Mouse (Mus musculus) embryonic facial prominence, embryonic 11.5 days (tissue): ENCODE data around the gene Kif13a. TPM values are rescaled to one million over a fixed set of nuclear protein-coding genes. Genes with fewer than 3 reads are reported as not detected.

Experiments used
- ATAC-seq: fragments of 200-750 bp; cut with Nextera tagmentation; replicated peaks from 2 replicates; pipeline ENCODE4 v1.8.0; 2017; ENCODE audit warnings: low read depth; ENCODE audit not compliant: insufficient number of reproducible peaks, low FRiP score, low TSS enrichment
- DNase-seq: peaks from one replicate; pipeline ENCODE4 v3.0.0-alpha.2; 2015; ENCODE audit warnings: low spot score
- H3K27ac ChIP-seq: fragments of 300-500 bp; sonication (generic); replicated peaks from 2 replicates; pipeline ENCODE4 v1.5.1; 2014; ENCODE audit warnings: mild to moderate bottlenecking, low read depth, low read length, control low read depth
- H3K27me3 ChIP-seq: fragments of 300-500 bp; sonication (generic); 2 replicates; pipeline ENCODE4 v1.6.1; 2014; ENCODE audit warnings: mild to moderate bottlenecking, low read length, moderate library complexity, mixed read lengths; ENCODE audit not compliant: control insufficient read depth, insufficient read depth
- H3K36me3 ChIP-seq: fragments of 300-500 bp; sonication (generic); replicated peaks from 2 replicates; pipeline ENCODE4 v1.6.1; 2014; ENCODE audit warnings: low read depth, mild to moderate bottlenecking, low read length, moderate library complexity, mixed read lengths; ENCODE audit not compliant: control insufficient read depth, insufficient read depth
- H3K4me1 ChIP-seq: fragments of 300-500 bp; sonication (generic); 2 replicates; pipeline ENCODE4 v1.6.1; 2014; ENCODE audit warnings: low read length, mixed read lengths; ENCODE audit not compliant: control insufficient read depth, insufficient read depth
- H3K4me2 ChIP-seq: fragments of 300-500 bp; sonication (generic); 2 replicates; pipeline ENCODE4 v1.6.1; 2014; ENCODE audit warnings: low read depth, mild to moderate bottlenecking, control low read depth, low read length, moderate library complexity
- H3K4me3 ChIP-seq: fragments of 300-500 bp; sonication (generic); 2 replicates; pipeline ENCODE4 v1.5.1; 2014; ENCODE audit warnings: low read depth, low read length, control low read depth
- H3K9ac ChIP-seq: fragments of 300-500 bp; sonication (generic); replicated peaks from 2 replicates; pipeline ENCODE4 v1.6.1; 2014; ENCODE audit warnings: mild to moderate bottlenecking, control low read depth, low read length
- H3K9me3 ChIP-seq: fragments of 300-500 bp; sonication (generic); replicated peaks from 2 replicates; pipeline ENCODE4 v1.6.1; 2016; ENCODE audit warnings: mild to moderate bottlenecking, low read length, inconsistent platforms, mixed read lengths; ENCODE audit not compliant: control insufficient read depth
- WGBS: fragments of 180-500 bp; shearing (Covaris S2); extraction: QIAGEN DNeasy Blood & Tissue Kit; methylation state at CpG from one replicate; pipeline ENCODE4 v1.1.7; 2014; 5-methylcytosine and 5-hydroxymethylcytosine counted together
- polyA plus RNA-seq: library from polyadenylated mRNA; unstranded; fragments of >200 nt; fragmentation: Nextera tagmentation; extraction: Ambion mirVana; gene quantifications from 2 replicates; pipeline ENCODE4 v1.2.1, GENCODE M21; 2014

Gene Kif13a
- polyA plus RNA-seq, 1 experiment from 2014 or later, result 19.1 TPM

- no peaks in the 10 kb centered on the region for H3K36me3 ChIP-seq
- no peaks in the 10 kb centered on the region for H3K9me3 ChIP-seq
- H3K4me3 ChIP-seq, result no peak overlapping the region
- no peak overlapping the region for H3K27ac ChIP-seq
- no peak overlapping the region for H3K9ac ChIP-seq
- no peak overlapping the region for H3K4me2 ChIP-seq
- 78% methylated on average over 10 of the region's 10 CpGs for WGBS
- H3K4me1 ChIP-seq, result no peaks in the 10 kb centered on the region
- DNase-seq (no peak), ATAC-seq (no peak)
- peaks cover 2% of the 10 kb centered on the region; the same call in 1 of the 2 replicates for H3K27me3 ChIP-seq
Measured at GRCm38 (mm10) chr13:46934116-46934515, 4.4 kb upstream of the Kif13a start.

- DNase-seq (no peak), ATAC-seq (no peak)
- Histone ChIP-seq H3K36me3 (no peaks in the 10 kb centered on the region), H3K4me1 (no peaks in the 10 kb centered on the region), H3K4me3 (no peak overlapping the region), H3K27ac (no peak overlapping the region), H3K9ac (no peak overlapping the region), H3K4me2 (no peak overlapping the region), H3K27me3 (peaks cover 2% of the 10 kb centered on the region; the same call in 1 of the 2 replicates), H3K9me3 (no peaks in the 10 kb centered on the region)
- WGBS, result 82% methylated on average over 6 of the region's 6 CpGs
Measured at GRCm38 (mm10) chr13:46932846-46933245, 3.2 kb upstream of the Kif13a start.

GRCm38 (mm10) chr13:46932049-46932448, 2.4 kb upstream of the Kif13a start:
- no peak overlapping the region for H3K27ac ChIP-seq
- no peaks in the 10 kb centered on the region for H3K4me1 ChIP-seq
- H3K4me2 ChIP-seq, result no peak overlapping the region
- no peak overlapping the region for H3K9ac ChIP-seq
- peaks cover 2% of the 10 kb centered on the region; the same call in 1 of the 2 replicates for H3K27me3 ChIP-seq
- DNase-seq (no peak), ATAC-seq (no peak)
- WGBS, result 88% methylated on average over 1 of the region's 1 CpGs
- H3K36me3 ChIP-seq, result no peaks in the 10 kb centered on the region
- H3K4me3 ChIP-seq, result no peak overlapping the region
- no peaks in the 10 kb centered on the region for H3K9me3 ChIP-seq

- Histone ChIP-seq H3K27me3 (peaks cover 2% of the 10 kb centered on the region; the same call in 1 of the 2 replicates), H3K4me1 (no peaks in the 10 kb centered on the region), H3K9me3 (no peaks in the 10 kb centered on the region), H3K4me2 (peak overlapping the region; percentile 83), H3K9ac (peak overlapping the region; percentile 97), H3K27ac (no peak overlapping the region; the same call in 1 of the 2 replicates), H3K36me3 (no peaks in the 10 kb centered on the region), H3K4me3 (peak overlapping the region; percentile 82)
- ATAC-seq, result 0 out of 2 replicates have a peak, but pooled peaks have one; percentile 16
- under 1% methylated on average over 15 of the region's 15 CpGs for WGBS
- peak; percentile 26 for DNase-seq
Measured at GRCm38 (mm10) chr13:46930659-46931046, 986 bp upstream of the Kif13a start.

GRCm38 (mm10) chr13:46928961-46929691, 541 bp downstream of the Kif13a start:
- Histone ChIP-seq H3K27ac (peak overlapping the region; percentile 95), H3K4me1 (no peaks in the 10 kb centered on the region), H3K4me3 (peak overlapping the region; percentile 82), H3K9ac (peak overlapping the region; percentile 97), H3K4me2 (peak overlapping the region; percentile 83), H3K9me3 (no peaks in the 10 kb centered on the region), H3K27me3 (peaks cover 2% of the 10 kb centered on the region; the same call in 1 of the 2 replicates), H3K36me3 (no peaks in the 10 kb centered on the region)
- WGBS, result under 1% methylated on average over 56 of the region's 60 CpGs
- DNase-seq (peak; percentile 63), ATAC-seq (peak; percentile 30; the same call in 1 of the 2 replicates)

GRCm38 (mm10) chr13:46928404-46928803, 1.3 kb downstream of the Kif13a start:
- Histone ChIP-seq H3K36me3 (no peaks in the 10 kb centered on the region), H3K9me3 (no peaks in the 10 kb centered on the region), H3K9ac (peak overlapping the region; percentile 97), H3K4me2 (peak overlapping the region; percentile 83), H3K4me3 (peak overlapping the region; percentile 82), H3K27ac (no peak overlapping the region), H3K4me1 (no peaks in the 10 kb centered on the region), H3K27me3 (peaks cover 2% of the 10 kb centered on the region; the same call in 1 of the 2 replicates)
- ATAC-seq, result no peak
- no peak for DNase-seq
- 34% methylated on average over 5 of the region's 5 CpGs for WGBS

- Histone ChIP-seq H3K4me2 (no peak overlapping the region), H3K36me3 (no peaks in the 10 kb centered on the region), H3K4me1 (no peaks in the 10 kb centered on the region), H3K27me3 (no peaks in the 10 kb centered on the region), H3K9ac (no peak overlapping the region), H3K27ac (no peak overlapping the region), H3K9me3 (no peaks in the 10 kb centered on the region), H3K4me3 (no peak overlapping the region)
- ATAC-seq (no peak), DNase-seq (no peak)
- 91% methylated on average over 13 of the region's 13 CpGs for WGBS
Measured at GRCm38 (mm10) chr13:46925671-46926070, 4.0 kb downstream of the Kif13a start.

GRCm38 (mm10) chr13:46921559-46921958, 8.1 kb downstream of the Kif13a start:
- H3K27ac ChIP-seq, result no peak overlapping the region
- no peaks in the 10 kb centered on the region for H3K9me3 ChIP-seq
- H3K27me3 ChIP-seq, result no peaks in the 10 kb centered on the region
- H3K4me3 ChIP-seq, result no peak overlapping the region
- ATAC-seq, result no peak
- no peaks in the 10 kb centered on the region for H3K4me1 ChIP-seq
- no peak overlapping the region for H3K9ac ChIP-seq
- 72% methylated on average over 8 of the region's 8 CpGs for WGBS
- H3K36me3 ChIP-seq, result no peaks in the 10 kb centered on the region
- H3K4me2 ChIP-seq, result no peak overlapping the region
- no peak for DNase-seq
